Mouse (Mus musculus) neural tube, embryonic 12.5 days (tissue): ENCODE data around the gene Ganab. TPM values are rescaled to one million over a fixed set of nuclear protein-coding genes. Genes with fewer than 3 reads are reported as not detected.
A peak's percentile ranks its signal among the peaks of the same experiment; 100 is the strongest.
"Not testable (repeated sequence)": the region's sequence is repeated elsewhere in the genome, so short reads cannot be mapped to it uniquely, and the experiment has no call there.

ENCODE experiments used
- ATAC-seq: fragments of 200-750 bp; cut with Nextera tagmentation; 2 replicates; pipeline ENCODE4 v1.8.0; 2017; ENCODE audit warnings: low read depth, mild to moderate bottlenecking, moderate TSS enrichment, moderate library complexity; ENCODE audit not compliant: low FRiP score
- H3K27ac ChIP-seq: fragments of 300-500 bp; sonication (generic); 2 replicates; pipeline ENCODE4 v1.5.1; 2016
- H3K27me3 ChIP-seq: fragments of 300-500 bp; sonication (generic); replicated peaks from 2 replicates; pipeline ENCODE4 v1.6.1; 2016; ENCODE audit warnings: mild to moderate bottlenecking
- H3K36me3 ChIP-seq: fragments of 300-500 bp; sonication (generic); 2 replicates; pipeline ENCODE4 v1.6.1; 2016; ENCODE audit warnings: mild to moderate bottlenecking
- H3K4me1 ChIP-seq: fragments of 300-500 bp; sonication (generic); 2 replicates; pipeline ENCODE4 v1.6.1; 2016
- H3K4me2 ChIP-seq: fragments of 300-500 bp; sonication (generic); replicated peaks from 2 replicates; pipeline ENCODE4 v1.6.1; 2016; ENCODE audit warnings: mild to moderate bottlenecking
- H3K4me3 ChIP-seq: fragments of 300-500 bp; sonication (generic); 2 replicates; pipeline ENCODE4 v1.5.1; 2016
- H3K9ac ChIP-seq: fragments of 300-500 bp; sonication (generic); 2 replicates; pipeline ENCODE4 v1.6.1; 2016; ENCODE audit warnings: mild to moderate bottlenecking
- H3K9me3 ChIP-seq: fragments of 300-500 bp; sonication (generic); 2 replicates; pipeline ENCODE4 v1.6.1; 2016; ENCODE audit warnings: mild to moderate bottlenecking
- WGBS: fragments of 180-500 bp; shearing (Covaris S2); methylation state at CpG from one replicate; pipeline ENCODE4 v1.1.7; 2016; 5-methylcytosine and 5-hydroxymethylcytosine counted together
- polyA plus RNA-seq: library from polyadenylated mRNA; unstranded; fragments of >200 nt; fragmentation: Nextera tagmentation; extraction: Ambion mirVana; gene quantifications from 2 replicates; pipeline ENCODE4 v1.2.1, GENCODE M21; 2016

Ganab gene
- polyA plus RNA-seq, 1 experiment from 2014 or later, result 119 TPM

DNA sequence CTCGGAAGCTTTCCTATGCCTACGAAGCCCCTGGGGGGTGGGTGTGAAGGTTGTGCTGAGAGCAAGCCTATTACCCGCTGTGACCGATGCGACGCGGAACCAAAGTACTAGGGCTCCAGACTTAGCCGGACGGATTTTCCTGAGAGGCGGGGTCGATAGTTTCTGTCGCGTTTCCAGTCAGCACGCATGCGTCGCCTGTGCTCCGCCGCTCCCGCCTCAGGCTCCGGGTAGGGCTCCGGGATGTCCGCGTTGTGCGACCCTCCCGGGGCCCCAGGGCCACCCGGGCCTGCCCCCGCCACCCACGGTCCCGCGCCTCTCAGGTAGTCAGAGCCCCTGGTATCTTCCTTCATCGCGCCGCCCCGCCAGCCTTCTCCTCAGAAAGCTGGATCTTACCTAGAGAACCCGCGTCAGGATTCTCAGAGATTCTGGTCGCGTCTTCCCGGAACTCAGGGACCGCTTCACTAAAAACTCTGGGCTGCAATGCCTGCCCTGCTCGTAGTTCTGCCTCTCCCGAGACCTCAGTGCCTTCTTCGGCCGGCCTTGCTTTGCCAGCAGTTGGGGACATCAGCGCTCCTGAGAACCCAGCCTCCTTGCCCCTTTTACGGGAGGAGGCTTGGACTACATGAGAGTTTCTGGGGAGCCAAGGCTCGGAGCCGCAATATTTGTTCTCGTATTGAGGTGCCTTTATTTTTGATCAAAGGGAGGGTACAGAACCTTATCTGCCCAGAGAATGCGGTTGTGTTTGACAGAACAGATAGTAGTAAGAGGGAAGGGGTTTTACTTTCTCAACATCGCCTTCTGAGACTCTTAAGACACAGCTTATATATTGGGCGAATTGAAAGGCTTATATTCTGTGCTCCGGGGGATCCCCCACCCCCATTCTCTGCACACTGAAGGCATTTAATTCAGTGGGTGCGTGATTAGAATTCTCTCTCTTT lies 4.8 kb upstream of the Ganab start, which contains the start of gene Ints5:
Ints5 (plus strand) TSS at position 177 of the 938 bp plus-strand sequence.
- Histone ChIP-seq H3K4me2 (peak within 1 kb of the TSS; percentile 92), H3K4me1 (peaks cover 32% of the 10 kb centered on the region), H3K9ac (peak within 1 kb of the TSS; percentile 81), H3K4me3 (peak within 1 kb of the TSS; percentile 73), H3K36me3 (peaks cover 30% of the 10 kb centered on the region), H3K27me3 (no peaks in the 10 kb centered on the region), H3K9me3 (no peaks in the 10 kb centered on the region), H3K27ac (peak within 1 kb of the TSS; percentile 61)
- ATAC-seq, result peak; percentile 34
- WGBS, result 3% methylated on average over 54 of the region's 54 CpGs

GRCm38 (mm10) chr19:8895397-8895960 lies 2.4 kb upstream of the Ganab start:
- H3K9me3 ChIP-seq, result no peaks in the 10 kb centered on the region
- no peak overlapping the region for H3K4me3 ChIP-seq
- no peak overlapping the region for H3K9ac ChIP-seq
- WGBS, result 93% methylated on average over 9 of the region's 9 CpGs
- H3K36me3 ChIP-seq, result peaks cover 27% of the 10 kb centered on the region
- no peak overlapping the region for H3K4me2 ChIP-seq
- ATAC-seq, result no peak
- H3K4me1 ChIP-seq, result peaks cover 34% of the 10 kb centered on the region
- no peak overlapping the region for H3K27ac ChIP-seq
- H3K27me3 ChIP-seq, result no peaks in the 10 kb centered on the region

GRCm38 (mm10) chr19:8896231-8896630 lies 1.6 kb upstream of the Ganab start:
- H3K4me3 ChIP-seq, ATAC-seq, H3K9ac ChIP-seq, H3K9me3 ChIP-seq, H3K27ac ChIP-seq, H3K27me3 ChIP-seq: not testable (repeated sequence)
- peaks cover 20% of the 10 kb centered on the region for H3K36me3 ChIP-seq
- H3K4me2 ChIP-seq, result peak overlapping the region; percentile 86
- H3K4me1 ChIP-seq, result peaks cover 34% of the 10 kb centered on the region
- WGBS, result 88% methylated on average over 5 of the region's 5 CpGs

DNA sequence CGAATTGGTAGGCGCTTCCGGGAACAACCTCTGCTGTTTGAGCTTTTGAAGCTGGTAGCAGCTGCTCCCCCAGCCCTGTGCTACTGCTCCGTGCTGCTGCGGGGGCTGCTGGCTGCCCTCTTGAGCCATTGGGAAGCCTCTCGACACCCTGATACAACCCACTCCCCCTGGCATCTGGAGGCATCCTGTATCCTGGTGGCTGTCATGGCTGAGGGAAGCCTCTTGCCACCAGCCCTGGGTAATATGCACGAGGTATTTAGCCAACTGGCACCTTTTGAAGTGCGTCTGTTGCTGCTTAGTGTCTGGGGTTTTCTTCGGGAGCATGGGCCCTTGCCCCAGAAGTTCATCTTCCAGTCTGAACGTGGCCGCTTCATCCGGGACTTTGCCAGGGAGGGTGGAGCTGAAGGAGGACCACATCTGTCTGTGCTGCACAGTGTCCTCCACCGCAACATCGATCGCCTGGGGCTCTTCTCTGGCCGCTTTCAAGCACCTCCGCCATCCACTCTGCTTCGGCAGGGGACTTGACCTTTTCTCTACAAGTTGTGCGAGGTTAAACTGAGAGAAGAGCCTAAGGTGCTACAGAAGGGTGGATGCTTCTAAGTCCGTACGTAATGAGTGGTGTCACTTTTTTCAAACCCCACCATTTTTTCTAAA lies 533 bp upstream of the Ganab start:
- peak; percentile 71 for ATAC-seq
- Histone ChIP-seq H3K36me3 (peaks cover 26% of the 10 kb centered on the region), H3K4me2 (peak overlapping the region; percentile 86), H3K4me3 (peak overlapping the region; percentile 94), H3K4me1 (peaks cover 34% of the 10 kb centered on the region), H3K9ac (peak overlapping the region; percentile 59), H3K27ac (peak overlapping the region; percentile 62)
- H3K9me3 ChIP-seq, H3K27me3 ChIP-seq: not testable (repeated sequence)
- 25% methylated on average over 21 of the region's 21 CpGs for WGBS

DNA sequence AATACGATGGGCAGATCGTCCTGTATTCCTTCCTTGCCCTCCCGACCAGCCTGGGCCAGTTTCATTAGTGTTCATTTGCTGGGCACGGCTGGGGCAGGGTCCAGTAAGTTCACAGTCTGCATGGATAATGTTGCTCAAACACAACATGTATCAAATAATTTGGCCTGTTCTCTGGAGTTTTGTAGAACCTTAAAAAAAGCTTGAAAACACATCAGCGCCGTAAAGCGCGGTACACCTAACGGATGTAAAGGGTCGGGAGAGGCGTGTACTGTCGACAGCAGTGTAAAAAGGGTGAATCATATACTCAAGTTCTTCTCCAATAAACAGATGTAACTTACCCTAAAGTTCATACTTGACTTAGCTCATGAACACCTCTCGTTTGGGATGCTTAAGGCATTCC lies 705 bp downstream of the Ganab start:
- Histone ChIP-seq H3K36me3 (peaks cover 35% of the 10 kb centered on the region), H3K27me3 (no peaks in the 10 kb centered on the region), H3K27ac (no peak overlapping the region), H3K4me2 (peak overlapping the region; percentile 86), H3K9me3 (no peaks in the 10 kb centered on the region), H3K4me1 (peaks cover 33% of the 10 kb centered on the region), H3K9ac (peak overlapping the region; percentile 93), H3K4me3 (peak overlapping the region; percentile 94)
- no peak for ATAC-seq
- 14% methylated on average over 13 of the region's 13 CpGs for WGBS

GRCm38 (mm10) chr19:8899079-8899478 lies 1.2 kb downstream of the Ganab start:
- Histone ChIP-seq H3K4me3 (peak overlapping the region; percentile 94), H3K9ac (peak overlapping the region; percentile 93; the same call in 1 of the 2 replicates), H3K36me3 (peaks cover 40% of the 10 kb centered on the region), H3K4me1 (peaks cover 28% of the 10 kb centered on the region), H3K27ac (no peak overlapping the region), H3K27me3 (no peaks in the 10 kb centered on the region), H3K9me3 (no peaks in the 10 kb centered on the region), H3K4me2 (peak overlapping the region; percentile 86)
- no peak for ATAC-seq
- WGBS, result 69% methylated on average over 3 of the region's 3 CpGs

DNA sequence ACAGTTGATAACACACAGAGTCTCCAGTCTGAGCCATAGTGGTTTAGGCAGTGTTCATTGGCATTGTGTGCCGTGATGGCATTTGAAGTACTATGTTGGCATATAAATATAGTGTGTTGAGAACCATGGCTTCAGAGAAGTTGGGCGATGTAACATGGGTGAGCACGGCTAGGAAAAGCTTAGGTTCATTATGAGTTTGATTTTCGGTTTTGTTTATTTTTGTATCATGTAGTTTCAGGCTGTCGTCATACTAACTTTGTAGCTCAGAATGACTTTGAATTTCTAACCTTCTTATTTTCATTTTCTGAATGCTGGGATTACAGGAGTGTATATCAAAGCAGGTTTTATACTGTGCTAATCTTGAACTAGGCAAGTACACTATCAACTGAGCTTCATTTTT lies 5.5 kb downstream of the Ganab start:
- Histone ChIP-seq H3K27ac (no peak overlapping the region), H3K27me3 (no peaks in the 10 kb centered on the region), H3K4me2 (no peak overlapping the region), H3K4me1 (peaks cover 7% of the 10 kb centered on the region), H3K9me3 (no peaks in the 10 kb centered on the region), H3K9ac (no peak overlapping the region), H3K36me3 (peaks cover 61% of the 10 kb centered on the region), H3K4me3 (no peak overlapping the region)
- WGBS, result 96% methylated on average over 5 of the region's 5 CpGs
- ATAC-seq, result no peak

- 92% methylated on average over 6 of the region's 6 CpGs for WGBS
- Histone ChIP-seq H3K9me3 (no peaks in the 10 kb centered on the region), H3K4me2 (no peak overlapping the region), H3K4me3 (no peak overlapping the region), H3K9ac (no peak overlapping the region), H3K27ac (no peak overlapping the region), H3K36me3 (peaks cover 97% of the 10 kb centered on the region), H3K27me3 (no peaks in the 10 kb centered on the region), H3K4me1 (no peaks in the 10 kb centered on the region)
- ATAC-seq, result no peak
Measured at GRCm38 (mm10) chr19:8908531-8908930, 10.7 kb downstream of the Ganab start.

- no peak overlapping the region for H3K27ac ChIP-seq
- H3K4me1 ChIP-seq, result no peaks in the 10 kb centered on the region
- 96% methylated on average over 5 of the region's 5 CpGs for WGBS
- no peak overlapping the region for H3K4me2 ChIP-seq
- no peak overlapping the region for H3K9ac ChIP-seq
- H3K4me3 ChIP-seq, result no peak overlapping the region
- H3K36me3 ChIP-seq, result peaks cover 100% of the 10 kb centered on the region
- no peaks in the 10 kb centered on the region for H3K9me3 ChIP-seq
- H3K27me3 ChIP-seq, result no peaks in the 10 kb centered on the region
- no peak for ATAC-seq
Measured at GRCm38 (mm10) chr19:8911810-8912209, 13.9 kb downstream of the Ganab start.

DNA sequence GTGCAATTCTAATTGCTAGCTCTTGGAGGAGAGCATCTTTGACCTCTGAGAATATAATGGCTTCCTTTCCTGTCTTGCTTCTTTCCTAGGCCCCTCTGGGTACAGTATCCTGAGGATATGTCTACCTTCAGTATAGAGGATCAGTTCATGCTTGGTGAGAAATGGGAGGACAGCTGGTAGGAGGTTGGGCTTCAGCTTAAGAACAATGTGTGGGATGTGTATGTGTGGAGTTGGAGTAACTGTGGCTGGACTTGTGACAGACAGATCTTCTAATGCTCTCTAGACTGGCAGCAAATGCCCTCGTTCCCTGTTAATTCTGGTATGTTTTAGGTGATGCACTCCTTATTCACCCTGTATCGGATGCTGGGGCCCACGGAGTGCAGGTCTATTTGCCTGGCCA lies 16.3 kb downstream of the Ganab start:
- WGBS, result 94% methylated on average over 3 of the region's 3 CpGs
- H3K36me3 ChIP-seq, result peaks cover 79% of the 10 kb centered on the region

DNA sequence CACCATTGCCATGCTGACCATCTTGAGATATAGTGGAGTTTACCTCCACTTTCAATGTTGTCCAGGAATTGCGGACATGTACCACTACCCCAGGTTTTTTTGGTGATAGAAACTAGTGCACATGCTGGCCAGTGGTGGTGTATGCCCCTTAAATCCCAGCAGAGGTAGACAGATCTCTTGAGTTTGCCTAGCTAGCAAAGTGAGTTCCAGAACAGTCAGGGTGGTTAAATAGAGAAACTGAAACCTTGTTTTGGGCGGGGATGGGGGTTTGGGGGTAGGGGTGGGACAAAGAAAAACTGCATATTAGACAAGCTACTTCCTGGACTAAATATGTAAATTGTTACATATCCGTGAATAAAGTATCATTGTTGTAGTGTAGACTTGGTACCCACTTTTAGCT lies 21.1 kb downstream of the Ganab start:
- Histone ChIP-seq H3K36me3 (peaks cover 34% of the 10 kb centered on the region), H3K27me3 (no peaks in the 10 kb centered on the region)

More for the DNA sequence above, 16.3 kb downstream of the Ganab start:
- Histone ChIP-seq H3K27ac (no peak overlapping the region), H3K4me1 (no peaks in the 10 kb centered on the region), H3K4me3 (no peak overlapping the region), H3K9ac (no peak overlapping the region), H3K27me3 (no peaks in the 10 kb centered on the region), H3K4me2 (no peak overlapping the region), H3K9me3 (no peaks in the 10 kb centered on the region)
- ATAC-seq, result no peak

GRCm38 (mm10) chr19:8919684-8920072 lies 21.8 kb downstream of the Ganab start:
- H3K9ac ChIP-seq, result no peak overlapping the region; the same call in 1 of the 2 replicates
- H3K4me3 ChIP-seq, result peak overlapping the region; percentile 83
- H3K36me3 ChIP-seq, result peaks cover 28% of the 10 kb centered on the region
- no peaks in the 10 kb centered on the region for H3K27me3 ChIP-seq
- 0 out of 2 replicates have a peak overlapping the region, but pooled peaks have one; percentile 75 for H3K27ac ChIP-seq
- 54% methylated on average over 6 of the region's 6 CpGs for WGBS
- no peaks in the 10 kb centered on the region for H3K9me3 ChIP-seq
- peaks cover 13% of the 10 kb centered on the region for H3K4me1 ChIP-seq
- peak overlapping the region; percentile 71 for H3K4me2 ChIP-seq
- no peak for ATAC-seq

More for the DNA sequence above, 21.1 kb downstream of the Ganab start:
- WGBS, result 95% methylated on average over 3 of the region's 3 CpGs
- peaks cover 13% of the 10 kb centered on the region for H3K4me1 ChIP-seq
- no peak overlapping the region for H3K27ac ChIP-seq
- H3K9ac ChIP-seq, result no peak overlapping the region
- H3K9me3 ChIP-seq, result no peaks in the 10 kb centered on the region
- no peak overlapping the region for H3K4me2 ChIP-seq
- ATAC-seq, result no peak
- H3K4me3 ChIP-seq, result no peak overlapping the region
